Mouse (Mus musculus) spleen, adult 2 months (tissue): ENCODE results near the gene Arhgef12. TPM values are rescaled to one million over a fixed set of nuclear protein-coding genes. Genes with fewer than 3 reads are reported as not detected.

Experiments used
- DNase-seq, 2 experiments: peaks; one replicate each; pipeline versions ENCODE4 v3.0.0 to v3.0.0-alpha.2; 2012 to 2021; ENCODE audit warnings: low spot score in 2 of 2, low read depth in 1 of 2
- H3K27ac ChIP-seq: fragments of 200-500 bp; 2 replicates; pipeline ENCODE4 v1.5.1; 2012; ENCODE audit warnings: low read length, inconsistent platforms; ENCODE audit not compliant: insufficient read depth
- H3K27me3 ChIP-seq: fragments of 200-500 bp; 2 replicates; pipeline ENCODE4 v1.6.1; 2012; ENCODE audit warnings: mild to moderate bottlenecking, moderate library complexity, low read length, inconsistent platforms; ENCODE audit not compliant: control insufficient read depth, insufficient read depth
- H3K36me3 ChIP-seq: fragments of 200-500 bp; 2 replicates; pipeline ENCODE4 v1.6.1; 2012; ENCODE audit warnings: mild to moderate bottlenecking, low read length, inconsistent platforms; ENCODE audit not compliant: control insufficient read depth, insufficient read depth
- H3K4me1 ChIP-seq: fragments of 200-500 bp; 2 replicates; pipeline ENCODE4 v1.6.1; 2011; ENCODE audit warnings: inconsistent platforms; ENCODE audit not compliant: control insufficient read depth, insufficient read depth, insufficient read length
- H3K4me3 ChIP-seq: fragments of 200-500 bp; 2 replicates; pipeline ENCODE4 v1.5.1; 2011; ENCODE audit warnings: mild to moderate bottlenecking, inconsistent platforms; ENCODE audit not compliant: insufficient read depth, insufficient read length; ENCODE audit errors: extremely low read depth
- CTCF ChIP-seq: fragments of 200-500 bp; IDR thresholded peaks from 2 replicates; pipeline ENCODE4 v1.5.1; 2011; ENCODE audit warnings: mild to moderate bottlenecking, inconsistent platforms; ENCODE audit not compliant: insufficient read depth, insufficient read length, insufficient replicate concordance; ENCODE audit errors: extremely low read depth
- POLR2A ChIP-seq: fragments of 200-500 bp; IDR thresholded peaks from 2 replicates; pipeline ENCODE4 v1.6.1; 2011; ENCODE audit warnings: low read depth, low read length, inconsistent platforms
- WGBS: fragments of 180-500 bp; shearing (Covaris S2); methylation state at CpG from one replicate; pipeline ENCODE4 v1.1.7; 2018; 5-methylcytosine and 5-hydroxymethylcytosine counted together
- polyA plus RNA-seq: library from polyadenylated mRNA; depleted of rRNA; stranded (reverse); fragments of >200 nt; gene quantifications from 2 replicates; pipeline ENCODE4 v1.2.3, GENCODE M21; 2012

Arhgef12 gene
- polyA plus RNA-seq, 1 experiment = 9.0 TPM

DNA sequence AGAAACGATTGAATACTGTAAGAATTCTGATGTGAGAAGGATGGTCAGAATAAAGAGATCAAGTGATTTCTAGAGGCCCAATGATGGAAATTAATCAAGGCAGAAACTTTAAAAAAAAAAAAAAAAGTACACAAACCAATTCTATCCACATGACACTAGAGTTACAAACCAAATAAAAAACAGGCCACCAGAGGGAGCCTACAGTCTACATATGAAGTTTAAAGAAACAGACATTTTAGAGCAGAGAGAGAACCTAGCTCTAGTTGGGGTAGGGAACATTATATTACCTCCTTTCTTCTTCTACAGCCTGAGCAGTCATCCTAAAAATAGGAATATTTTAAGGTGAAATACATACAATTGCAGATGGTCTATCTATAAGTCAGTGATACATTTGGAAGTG lies 107.0 kb downstream of the Arhgef12 start:
- DNase-seq = peak in 1 of 2 experiments; percentile 8
- H3K4me1 ChIP-seq = no peaks in the 10 kb centered on the region

DNA sequence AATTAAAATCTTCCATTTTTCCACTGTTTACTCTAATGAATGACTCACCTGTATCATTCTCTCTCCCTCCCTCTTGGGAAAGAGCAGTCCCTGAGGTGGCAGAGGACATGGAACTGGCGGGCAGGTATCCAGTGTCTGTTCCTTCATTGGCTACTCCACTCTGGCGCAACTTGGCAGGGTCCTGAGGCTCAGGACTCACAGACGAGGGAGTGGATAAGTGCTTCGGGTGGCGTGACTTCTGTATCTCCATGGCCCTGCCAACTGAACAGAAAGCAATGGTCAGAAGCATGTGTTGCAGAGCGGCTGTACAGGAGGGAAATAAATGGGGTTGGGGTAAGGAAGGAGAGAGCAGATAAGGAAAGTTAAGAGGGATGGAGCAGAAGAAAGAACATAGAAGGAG lies 109.5 kb downstream of the Arhgef12 start:
- Histone ChIP-seq H3K36me3 (peaks cover 2% of the 10 kb centered on the region; the same call in 1 of the 2 replicates), H3K4me1 (no peaks in the 10 kb centered on the region), H3K4me3 (no peak overlapping the region), H3K27me3 (no peaks in the 10 kb centered on the region), H3K27ac (no peak overlapping the region)
- WGBS = 93% methylated on average over 6 of the region's 6 CpGs
- no peak for TF ChIP-seq POLR2A
- no peak for TF ChIP-seq CTCF
- DNase-seq = no peak

More for the DNA sequence above, 107.0 kb downstream of the Arhgef12 start:
- no peaks in the 10 kb centered on the region for H3K27me3 ChIP-seq
- H3K4me3 ChIP-seq = no peak overlapping the region
- H3K36me3 ChIP-seq = peaks cover 2% of the 10 kb centered on the region; the same call in 1 of the 2 replicates
- no peak overlapping the region for H3K27ac ChIP-seq
- TF ChIP-seq CTCF (no peak), POLR2A (no peak)
- 93% methylated on average over 1 of the region's 1 CpGs for WGBS

DNA sequence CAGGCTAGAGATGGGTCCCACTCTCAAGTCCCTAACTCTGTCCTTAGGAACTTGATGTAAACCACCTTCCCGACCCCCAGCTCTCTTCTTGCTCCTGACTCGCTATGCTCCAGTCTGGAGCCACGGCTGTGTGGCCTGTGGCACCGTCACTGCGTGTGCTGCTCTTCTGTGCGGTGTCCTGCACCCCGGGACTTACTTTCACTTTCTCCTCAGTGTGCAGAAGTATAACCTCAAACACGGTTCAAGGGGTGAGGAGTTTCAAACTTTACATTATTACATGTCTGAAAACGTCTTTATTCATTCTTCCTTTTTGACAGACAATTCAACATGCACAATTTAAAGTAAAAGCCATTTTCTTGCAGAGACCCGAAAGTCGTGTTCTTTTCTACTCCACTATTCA lies 111.7 kb downstream of the Arhgef12 start:
- Histone ChIP-seq H3K4me3 (peak overlapping the region; percentile 44), H3K4me1 (no peaks in the 10 kb centered on the region), H3K27ac (no peak overlapping the region), H3K27me3 (no peaks in the 10 kb centered on the region), H3K36me3 (peaks cover 2% of the 10 kb centered on the region; the same call in 1 of the 2 replicates)
- TF ChIP-seq CTCF (no peak), POLR2A (no peak)
- WGBS = 45% methylated on average over 11 of the region's 11 CpGs
- DNase-seq = no peak

DNA sequence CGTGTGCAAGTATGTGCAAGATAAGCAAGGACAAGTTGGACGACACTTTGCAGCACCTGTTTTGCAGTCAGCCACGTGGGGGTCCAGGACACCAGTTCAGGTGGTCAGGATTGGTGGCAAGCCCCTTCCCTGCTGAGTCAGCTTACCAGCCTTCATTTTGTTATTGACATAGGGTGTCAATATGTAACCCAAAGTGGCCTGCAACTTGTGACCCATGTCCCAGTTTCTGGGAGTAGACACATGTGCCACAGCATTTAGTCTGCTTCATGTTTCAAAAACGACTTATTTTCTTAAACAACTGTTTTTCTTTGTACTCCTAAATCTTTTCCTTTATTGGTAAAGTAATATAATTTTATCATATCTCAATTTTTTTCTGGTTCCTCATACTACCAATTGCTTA lies 112.3 kb downstream of the Arhgef12 start:
- Histone ChIP-seq H3K4me3 (no peak overlapping the region), H3K4me1 (no peaks in the 10 kb centered on the region), H3K27ac (no peak overlapping the region), H3K27me3 (no peaks in the 10 kb centered on the region), H3K36me3 (peaks cover 2% of the 10 kb centered on the region; the same call in 1 of the 2 replicates)
- WGBS = 81% methylated on average over 4 of the region's 4 CpGs
- no peak for DNase-seq
- no peak for TF ChIP-seq POLR2A
- no peak for TF ChIP-seq CTCF

DNA sequence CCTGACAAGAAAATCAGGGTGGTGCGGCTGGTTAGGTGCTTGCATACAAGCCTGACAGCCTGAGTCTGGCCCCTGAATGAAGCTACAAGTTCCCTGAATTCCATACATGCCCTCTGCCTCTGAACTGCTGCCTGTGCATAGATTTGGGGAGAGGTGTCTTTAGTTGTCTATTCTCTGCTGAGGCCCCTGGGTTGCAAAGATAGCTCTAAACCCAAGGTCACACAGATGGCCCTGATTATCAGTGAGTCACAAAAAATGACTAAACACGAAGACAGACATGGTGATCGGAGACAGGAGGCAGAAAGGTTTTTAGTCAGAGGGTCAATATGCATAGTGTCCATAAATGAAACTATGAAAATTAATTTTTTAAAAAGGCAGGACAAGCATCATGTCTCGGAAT lies 113.4 kb downstream of the Arhgef12 start:
- H3K27me3 ChIP-seq = no peaks in the 10 kb centered on the region
- H3K27ac ChIP-seq = no peak overlapping the region
- no peak for TF ChIP-seq POLR2A
- TF ChIP-seq CTCF = no peak
- WGBS = 92% methylated on average over 4 of the region's 4 CpGs
- H3K4me1 ChIP-seq = no peaks in the 10 kb centered on the region
- no peaks in the 10 kb centered on the region; the same call in 1 of the 2 replicates for H3K36me3 ChIP-seq
- no peak overlapping the region for H3K4me3 ChIP-seq
- DNase-seq = no peak

DNA sequence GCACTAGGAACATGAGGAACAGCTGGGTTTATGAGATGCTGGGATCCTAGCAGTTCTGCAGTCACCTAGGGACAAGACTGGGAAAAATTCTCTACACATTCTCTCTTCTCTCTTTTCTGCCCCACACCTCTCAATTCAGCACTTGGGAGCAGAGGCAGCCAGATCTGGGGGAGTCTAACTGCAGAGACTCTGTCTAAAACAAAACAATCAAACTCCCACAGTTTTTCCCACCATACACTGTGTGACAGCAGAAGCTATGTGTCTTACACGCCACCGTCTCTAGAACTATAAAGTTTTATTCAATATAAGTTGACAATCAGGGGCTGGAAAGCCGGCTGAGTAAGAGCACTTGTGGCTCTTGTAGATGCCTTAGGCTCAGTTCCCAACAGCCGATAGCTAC lies 119.1 kb downstream of the Arhgef12 start:
- 88% methylated on average over 4 of the region's 4 CpGs for WGBS
- DNase-seq = no peak
- Histone ChIP-seq H3K27me3 (no peaks in the 10 kb centered on the region), H3K4me1 (no peaks in the 10 kb centered on the region), H3K36me3 (no peaks in the 10 kb centered on the region; the same call in 1 of the 2 replicates), H3K27ac (no peak overlapping the region), H3K4me3 (no peak overlapping the region)
- TF ChIP-seq CTCF = no peak
- TF ChIP-seq POLR2A = no peak

DNA sequence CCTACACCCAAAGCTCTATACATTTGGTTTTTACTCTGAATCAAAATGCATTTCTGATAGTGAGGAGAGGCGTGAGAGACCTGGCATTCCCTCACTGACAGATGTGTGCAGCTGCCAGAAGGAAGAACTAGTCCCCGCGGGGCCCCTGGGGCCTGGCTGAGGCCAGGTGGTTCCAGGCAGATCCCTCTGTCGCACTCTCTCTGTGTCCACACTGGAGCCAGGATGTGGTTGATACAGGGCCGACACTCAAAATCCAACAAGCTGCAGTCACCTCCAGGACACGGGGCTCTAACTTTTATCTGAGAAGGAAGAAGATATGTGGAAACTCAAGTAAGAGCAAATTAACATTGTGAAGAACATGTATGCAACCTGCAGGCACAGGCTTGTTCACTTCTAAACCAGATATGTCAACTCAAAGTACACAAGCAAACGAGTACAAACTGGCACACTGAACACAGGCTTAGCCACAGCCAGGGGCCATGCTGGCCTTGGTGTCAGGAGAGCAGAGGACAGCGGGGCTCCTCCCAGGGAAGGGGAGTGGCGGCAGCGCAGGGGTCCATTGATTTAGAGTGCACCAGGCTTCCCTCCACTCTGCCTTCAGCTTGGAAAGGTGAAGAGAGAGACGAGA lies 138.0 kb downstream of the Arhgef12 start:
- Histone ChIP-seq H3K4me1 (no peaks in the 10 kb centered on the region), H3K27ac (no peak overlapping the region), H3K36me3 (peaks cover 3% of the 10 kb centered on the region), H3K4me3 (no peak overlapping the region), H3K27me3 (no peaks in the 10 kb centered on the region)
- WGBS = 82% methylated on average over 11 of the region's 11 CpGs
- no peak for TF ChIP-seq POLR2A
- TF ChIP-seq CTCF = no peak
- no peak for DNase-seq
